Mouse (Mus musculus): ENCODE measurements at regions not wholly inside any gene's neighbourhood (a gene's known extent, or its start where the extent isn't known, plus 50 kb on each side); places are given as distances from the start of the nearest gene placed in this dataset.

DNA sequence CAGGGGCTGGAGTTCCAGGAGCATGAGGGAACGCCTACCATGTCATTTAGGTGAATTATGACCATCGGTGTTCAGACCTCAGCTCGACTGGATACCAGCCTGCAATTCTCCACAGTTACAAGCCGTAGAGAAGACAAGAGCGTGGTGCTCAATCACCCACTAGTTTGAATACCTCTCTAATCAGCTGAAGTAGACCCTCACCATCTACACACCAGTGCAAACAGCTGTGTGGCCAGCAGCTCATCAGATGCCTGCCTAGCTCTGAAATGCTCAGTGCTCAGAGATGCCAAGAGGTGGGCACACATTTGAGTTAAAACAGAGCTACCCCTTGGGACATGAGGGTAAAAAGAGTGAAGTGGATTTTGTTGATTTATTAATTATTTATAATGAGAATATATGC lies 660.2 kb downstream of the Magi1 start:
- no peak for DNase-seq

DNA sequence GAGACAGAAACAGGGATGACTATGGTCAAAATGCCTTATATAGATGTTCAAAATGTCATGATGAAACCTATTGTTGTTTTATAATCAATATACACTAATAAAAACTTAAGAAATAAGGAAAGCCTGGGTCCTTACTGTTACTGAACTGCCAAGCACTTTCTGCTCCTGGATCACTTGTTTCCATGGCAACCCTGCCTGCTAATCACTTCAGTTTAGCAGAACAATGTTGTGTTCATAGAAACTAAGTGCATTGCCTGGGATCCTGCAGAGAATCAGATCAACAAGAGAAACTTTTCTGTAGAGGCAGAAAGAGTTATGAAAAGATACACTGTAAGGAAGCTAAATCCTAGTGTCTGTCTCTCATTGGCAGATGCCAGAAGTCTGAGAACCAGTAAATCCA lies 666.8 kb downstream of the Magi1 start:
- no peak for DNase-seq

DNA sequence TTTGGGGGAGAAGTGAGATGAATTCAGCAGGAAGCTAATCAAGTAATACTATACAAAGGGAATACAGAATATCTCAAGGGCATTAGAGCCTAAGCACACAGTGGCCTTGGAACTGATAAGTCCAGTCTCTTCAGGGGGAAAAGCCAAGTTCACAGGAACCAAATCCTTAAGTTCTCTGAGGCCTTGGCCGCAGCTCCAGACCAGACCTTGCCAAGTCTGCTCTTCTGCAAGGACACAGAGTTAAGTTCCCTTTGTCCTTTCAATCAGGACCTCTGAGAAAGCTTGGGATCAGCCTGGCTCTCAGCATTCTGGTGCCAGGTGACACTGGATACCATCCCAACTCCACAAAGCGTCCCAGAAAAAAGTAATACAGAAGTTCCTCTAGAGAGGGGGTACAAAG lies 657.1 kb upstream of the Adamts9 start:
- no peak for DNase-seq

DNA sequence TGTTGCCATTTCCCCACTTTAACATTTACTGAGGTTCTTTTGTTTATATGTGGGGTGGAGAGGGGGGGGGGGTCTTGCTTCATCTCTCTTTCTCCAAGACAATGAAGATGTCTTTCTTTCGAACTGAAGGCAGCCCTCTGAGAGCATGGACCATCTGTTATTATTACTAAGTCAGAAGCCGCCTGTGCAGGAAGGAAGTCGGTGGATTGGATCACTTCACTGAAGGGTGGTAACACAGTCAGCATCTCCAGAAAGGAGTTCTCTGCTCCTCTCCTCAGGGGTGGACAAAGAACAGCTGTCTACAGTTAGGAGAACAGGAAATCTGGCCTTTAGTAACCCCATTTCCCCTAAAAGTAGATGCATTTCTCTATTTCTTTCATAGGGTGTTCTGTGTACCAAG lies 656.1 kb upstream of the Adamts9 start:
- no peak for DNase-seq

DNA sequence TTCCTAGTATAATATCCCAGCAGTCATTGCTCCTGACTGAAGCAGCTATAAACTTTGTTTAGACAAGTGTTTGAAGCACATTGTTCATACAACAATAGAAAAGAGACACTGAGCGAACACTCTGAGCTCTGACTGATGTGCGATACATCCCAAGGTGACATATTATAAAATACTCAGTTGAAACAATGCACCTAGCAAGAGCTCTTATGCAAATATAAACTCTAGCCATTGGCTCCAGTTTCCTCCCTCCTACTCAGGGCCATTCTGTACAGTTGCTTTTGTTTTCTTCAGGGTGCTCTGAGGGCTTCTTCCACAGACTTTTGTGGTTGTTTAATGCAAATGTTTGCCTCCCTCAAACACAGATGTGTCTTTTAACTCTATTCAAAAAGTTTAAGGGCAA lies 646.6 kb upstream of the Adamts9 start:
- no peak for DNase-seq

DNA sequence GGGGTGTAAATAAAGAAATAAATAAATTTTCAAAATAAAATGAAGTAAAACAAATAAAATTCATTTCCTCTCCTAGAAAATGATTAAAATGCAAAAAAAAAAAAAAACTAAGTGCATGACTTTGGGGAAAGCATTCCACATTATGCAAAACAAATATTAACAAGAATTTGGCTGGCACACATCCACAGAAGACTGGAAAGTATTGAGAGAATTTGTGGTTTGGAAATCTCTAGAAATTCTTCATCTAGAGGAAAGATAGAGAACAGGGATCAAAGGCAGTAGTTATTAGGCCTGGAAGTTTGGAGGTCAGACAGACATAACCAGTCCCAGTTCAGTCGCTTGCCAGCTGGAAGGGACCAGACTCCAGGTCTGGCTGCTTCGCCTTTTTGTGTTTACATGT lies 643.6 kb upstream of the Adamts9 start:
- no peak for DNase-seq

DNA sequence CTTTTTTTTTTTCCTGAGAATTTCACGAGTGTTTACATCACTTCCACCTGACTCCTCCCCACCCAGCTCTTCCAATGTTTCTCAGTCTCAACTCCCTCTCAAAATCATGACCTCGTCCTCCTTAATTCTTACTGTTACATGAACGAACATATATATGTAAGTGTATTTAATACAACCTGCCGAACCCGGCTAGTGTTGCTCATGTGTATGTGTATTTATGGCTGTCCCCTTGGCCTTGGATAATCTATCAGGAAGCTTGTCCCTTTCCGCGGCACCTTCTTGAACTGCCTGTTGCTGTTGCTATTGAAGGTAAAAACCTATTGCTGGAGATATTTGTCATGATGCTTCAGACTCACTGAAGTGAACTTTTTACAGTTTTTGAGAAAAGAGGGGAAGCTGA lies 637.8 kb upstream of the Adamts9 start:
- no peak for DNase-seq

DNA sequence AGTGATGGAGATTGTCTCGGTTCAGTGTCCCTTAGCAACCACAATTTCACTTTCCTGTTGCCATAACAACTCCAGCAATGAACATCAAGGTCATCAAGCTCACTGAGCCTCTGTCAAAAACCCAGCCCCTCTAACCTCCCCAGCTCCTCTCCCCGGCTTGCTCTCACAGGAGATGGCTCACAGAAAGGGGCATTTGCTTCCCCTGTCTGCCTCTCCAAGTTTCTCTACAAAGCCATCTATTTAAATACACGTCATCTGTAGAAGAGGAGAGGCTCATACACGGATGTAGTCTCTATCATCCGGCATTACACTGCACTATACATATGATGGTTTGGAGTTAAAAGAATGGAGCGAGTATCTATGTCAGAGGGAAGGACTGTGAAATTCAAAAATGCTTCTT lies 637.4 kb upstream of the Adamts9 start:
- DNase-seq = no peak

DNA sequence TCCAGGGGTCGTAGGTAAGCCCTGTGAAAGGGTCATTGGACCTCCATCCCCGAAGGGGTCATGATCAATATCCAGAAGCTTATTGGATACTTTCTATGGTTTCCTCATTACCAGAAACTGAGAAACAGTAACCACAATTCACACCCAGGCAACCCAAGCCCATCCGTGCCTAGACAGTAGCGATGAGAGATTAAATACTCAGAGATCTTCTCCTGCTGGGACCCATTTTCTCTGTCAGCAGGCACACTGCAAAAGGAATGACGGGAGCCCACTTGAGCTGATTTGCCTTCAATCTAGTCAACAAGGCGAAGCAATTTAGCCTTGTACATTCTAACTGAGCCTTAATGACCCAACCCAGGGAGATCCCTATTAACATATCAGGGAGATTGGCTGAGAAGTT lies 632.0 kb upstream of the Adamts9 start:
- DNase-seq = no peak

DNA sequence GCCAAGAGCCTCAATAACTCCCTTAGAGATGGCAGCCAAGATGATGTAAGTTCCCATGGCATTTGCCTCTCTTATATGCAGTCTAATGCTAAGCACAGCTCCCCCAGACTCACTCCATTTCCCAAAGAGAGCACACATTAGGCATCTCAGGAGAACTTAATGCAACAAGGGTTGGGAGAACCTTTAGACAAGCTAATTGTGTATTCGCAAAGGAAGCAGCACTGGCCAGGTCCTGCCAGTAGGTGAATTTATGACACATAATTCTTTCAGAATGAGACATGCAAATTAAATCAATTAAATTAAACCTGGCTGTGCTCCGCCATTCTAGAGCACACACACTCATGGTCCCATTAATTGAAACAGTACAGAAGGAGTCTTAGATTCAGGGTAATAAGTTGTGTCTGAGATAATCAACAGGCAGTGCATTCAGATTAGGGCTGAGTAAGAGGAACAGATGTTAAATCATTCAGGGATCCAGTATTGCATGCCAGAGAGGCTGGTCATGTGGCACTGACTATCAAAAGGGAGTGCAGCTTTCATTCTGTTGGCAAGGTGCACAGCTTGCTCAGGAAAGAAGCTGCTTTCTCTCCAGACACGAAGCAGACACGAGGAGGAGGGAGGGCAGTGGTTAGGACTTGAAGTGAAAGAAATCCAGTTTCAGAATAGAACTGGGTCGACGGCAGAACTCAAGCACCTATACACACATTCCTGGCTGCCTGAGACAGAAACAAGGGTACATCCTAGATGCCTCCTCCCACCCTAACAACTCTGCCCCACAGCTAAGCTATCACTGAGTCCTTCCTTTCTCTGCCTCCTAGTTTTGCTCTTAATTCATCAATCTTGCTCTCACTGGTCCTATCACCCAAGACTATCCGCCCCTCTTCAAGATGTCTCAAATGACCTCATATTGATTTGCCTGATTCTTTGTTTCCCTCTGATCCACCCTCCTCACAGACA lies 630.7 kb upstream of the Adamts9 start:
- DNase-seq = peak; percentile 73

DNA sequence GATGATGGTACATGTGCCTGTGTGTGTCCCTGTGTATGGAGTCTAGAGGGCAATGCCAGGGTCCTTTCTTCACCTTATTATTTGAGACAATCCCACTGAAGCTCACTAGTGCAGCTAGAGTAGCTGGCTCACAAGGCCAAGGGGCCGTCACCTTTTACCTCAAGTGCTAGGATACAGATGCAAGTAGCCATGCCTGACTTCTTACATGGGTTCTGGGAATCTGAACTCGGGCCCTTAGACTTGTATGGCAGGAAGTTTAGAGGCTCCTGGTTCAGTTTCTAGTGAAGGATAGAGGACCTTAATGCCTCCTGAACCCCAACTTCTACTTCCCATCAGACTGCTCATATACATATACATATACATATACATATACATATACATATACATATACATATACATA lies 626.6 kb upstream of the Adamts9 start:
- no peak for DNase-seq

DNA sequence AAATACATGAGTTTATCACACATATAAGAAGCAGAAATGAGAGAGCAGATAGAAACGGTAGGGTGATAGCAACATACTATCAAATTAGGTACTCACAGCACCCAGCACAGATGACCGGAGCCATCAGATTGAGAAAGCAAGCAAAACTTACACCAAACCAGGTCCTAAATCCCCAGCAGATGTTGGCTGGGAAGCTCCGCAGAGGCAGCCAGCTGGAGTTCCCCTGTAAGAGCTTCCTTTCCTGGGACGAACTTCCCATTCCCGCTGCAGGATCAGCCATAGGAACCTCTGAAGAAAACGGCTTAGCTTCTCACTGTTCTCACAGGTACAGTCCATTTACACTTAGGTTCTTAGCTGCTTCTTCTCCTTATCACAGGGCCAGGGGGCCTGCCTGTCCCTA lies 625.9 kb upstream of the Adamts9 start:
- no peak for DNase-seq

DNA sequence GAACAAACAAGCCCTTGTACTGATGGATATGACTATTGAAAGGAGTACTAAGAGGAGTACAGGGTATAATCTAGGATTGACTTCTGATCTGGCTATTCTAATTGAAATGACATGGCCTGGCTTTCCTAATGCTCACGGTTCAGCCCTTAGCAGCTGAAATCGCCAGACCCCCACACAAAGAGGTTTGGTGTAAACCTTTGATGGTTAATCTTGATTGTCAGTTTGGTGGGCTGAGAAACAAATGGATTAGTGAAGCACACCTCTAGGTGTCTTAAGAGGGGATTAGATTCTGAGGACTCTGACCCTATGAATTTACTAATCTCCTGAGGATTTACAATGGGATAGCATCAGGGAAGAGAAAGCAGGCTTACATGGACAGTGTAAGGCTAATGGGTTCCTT lies 623.4 kb upstream of the Adamts9 start:
- no peak for DNase-seq

DNA sequence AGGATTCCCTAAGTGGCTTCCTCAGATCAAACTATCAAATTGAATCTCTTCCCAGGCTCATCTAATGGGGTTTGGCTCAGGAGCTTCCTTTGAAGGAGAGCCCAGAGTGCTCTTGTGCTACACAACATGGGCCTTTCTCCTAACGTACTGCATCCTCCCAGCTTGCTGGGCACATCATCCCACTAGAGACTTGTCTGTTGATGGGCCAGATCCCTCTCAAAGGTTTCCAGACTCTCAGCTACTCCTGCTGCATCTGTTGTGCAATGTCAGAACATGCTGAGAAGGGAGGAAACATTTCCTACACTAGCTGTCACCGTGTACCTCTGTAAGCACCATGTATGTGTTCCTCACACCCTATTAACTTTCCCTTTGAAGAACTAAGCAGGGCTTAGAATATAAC lies 605.0 kb upstream of the Adamts9 start:
- no peak for DNase-seq

DNA sequence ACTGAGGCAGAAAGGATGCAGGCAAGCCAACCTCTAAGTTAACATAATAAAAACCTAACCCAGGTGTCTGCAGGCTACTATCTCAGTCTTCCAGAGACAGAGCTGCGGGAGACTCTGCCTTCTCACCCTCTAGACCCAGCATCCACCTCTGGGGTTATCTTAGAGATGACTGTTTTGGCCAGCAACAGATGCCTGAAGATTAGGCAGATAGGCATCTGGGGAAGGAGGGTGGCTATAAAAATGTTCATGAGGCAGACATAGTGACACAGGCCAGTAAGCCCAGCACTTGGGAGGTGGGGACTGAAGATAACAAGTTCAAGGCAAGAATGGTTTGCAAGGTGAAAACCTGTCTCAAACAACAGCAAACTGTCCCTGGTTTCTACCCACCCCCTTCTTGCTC lies 601.0 kb upstream of the Adamts9 start:
- DNase-seq = no peak

DNA sequence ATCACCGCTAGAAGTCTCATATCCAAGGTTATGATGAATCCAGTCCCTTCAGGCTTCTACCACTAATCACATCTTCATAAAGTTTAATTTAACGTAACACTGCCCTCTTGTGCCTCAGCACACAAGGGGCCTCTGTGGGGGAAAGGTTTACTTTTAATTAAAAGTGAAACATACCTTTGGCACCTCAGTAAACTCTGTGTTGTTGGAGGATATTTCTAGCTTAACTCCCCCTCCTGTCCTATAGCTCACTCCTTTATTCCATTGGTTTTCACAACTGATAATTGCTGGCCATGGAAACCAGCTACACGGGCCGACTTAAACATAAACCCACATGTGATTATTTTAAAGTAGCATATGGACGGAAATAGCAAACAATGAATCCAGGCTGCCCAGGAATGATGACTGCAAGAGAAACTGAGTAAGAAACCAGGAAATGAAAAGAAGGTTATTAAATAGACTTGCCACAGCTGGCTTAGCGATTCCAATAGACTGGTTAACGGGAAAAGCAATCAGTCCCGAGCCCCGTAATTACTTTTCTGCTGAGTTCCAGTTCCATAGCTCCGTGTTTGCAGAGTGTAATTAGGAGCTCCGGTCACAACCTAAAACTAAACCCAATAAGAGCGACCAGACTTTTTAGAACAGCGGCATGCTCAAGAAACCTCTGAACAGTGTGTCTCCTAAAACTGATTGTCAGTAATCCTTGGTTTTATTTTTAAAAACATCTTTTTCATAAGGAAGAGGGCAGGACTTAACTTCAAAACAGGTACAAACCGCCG lies 600.2 kb upstream of the Adamts9 start:
- DNase-seq = no peak

DNA sequence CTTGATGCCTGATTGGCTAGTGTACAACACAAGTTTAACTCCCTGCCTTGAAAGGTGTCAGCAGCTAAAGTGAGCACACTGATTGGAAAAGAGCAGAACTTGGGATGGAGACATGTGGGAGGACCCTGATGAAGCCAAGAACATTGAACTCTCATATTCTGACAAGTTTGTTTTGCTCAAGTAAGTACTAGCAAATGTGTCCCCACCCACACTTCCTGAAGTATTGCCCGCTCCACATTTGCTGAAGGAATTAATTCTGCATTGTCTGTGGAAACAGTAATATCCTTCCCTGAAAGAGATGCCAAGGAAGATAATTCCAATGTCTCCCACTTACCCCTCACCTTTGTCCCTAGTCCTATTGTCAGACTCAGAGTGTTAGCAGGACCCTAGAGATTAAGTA lies 596.3 kb upstream of the Adamts9 start:
- DNase-seq = no peak

DNA sequence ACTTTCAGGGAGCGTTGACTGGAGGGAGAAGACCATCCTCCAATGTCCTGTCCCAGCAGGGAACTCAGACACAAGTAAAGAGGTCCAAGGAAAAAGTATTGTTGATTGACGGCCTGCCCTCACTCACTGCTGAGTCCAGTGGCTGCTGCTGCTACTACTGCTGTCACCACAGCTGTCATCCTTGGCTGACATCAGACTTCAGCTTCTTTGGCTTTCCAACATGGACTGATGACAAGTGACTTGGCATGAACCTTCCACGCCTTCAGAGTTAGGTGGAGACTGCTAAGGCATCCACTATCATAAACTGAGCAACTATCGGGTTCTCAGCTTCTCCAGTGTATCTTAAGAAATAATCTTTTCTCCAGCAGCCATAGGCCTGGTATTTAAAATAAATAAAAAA lies 595.9 kb upstream of the Adamts9 start:
- DNase-seq = no peak

DNA sequence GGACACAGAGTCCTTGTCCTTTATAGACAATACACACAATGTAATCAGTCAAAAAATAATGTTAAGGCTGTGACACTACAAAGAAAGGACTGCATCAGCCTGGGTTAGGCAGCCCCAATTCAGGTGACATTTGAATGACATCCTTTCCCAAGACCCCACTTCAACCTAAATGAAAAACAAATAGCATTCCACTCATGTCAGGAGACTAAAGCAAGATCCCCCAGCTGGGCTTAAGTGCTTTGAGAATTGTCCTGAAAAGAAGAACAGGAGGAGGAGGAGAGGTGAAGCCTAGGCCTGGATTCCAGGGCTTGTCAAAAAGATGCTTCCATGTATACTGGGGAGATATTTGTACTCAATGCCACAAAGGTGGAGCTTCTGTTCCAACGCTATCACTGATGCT lies 594.7 kb upstream of the Adamts9 start:
- DNase-seq = no peak

DNA sequence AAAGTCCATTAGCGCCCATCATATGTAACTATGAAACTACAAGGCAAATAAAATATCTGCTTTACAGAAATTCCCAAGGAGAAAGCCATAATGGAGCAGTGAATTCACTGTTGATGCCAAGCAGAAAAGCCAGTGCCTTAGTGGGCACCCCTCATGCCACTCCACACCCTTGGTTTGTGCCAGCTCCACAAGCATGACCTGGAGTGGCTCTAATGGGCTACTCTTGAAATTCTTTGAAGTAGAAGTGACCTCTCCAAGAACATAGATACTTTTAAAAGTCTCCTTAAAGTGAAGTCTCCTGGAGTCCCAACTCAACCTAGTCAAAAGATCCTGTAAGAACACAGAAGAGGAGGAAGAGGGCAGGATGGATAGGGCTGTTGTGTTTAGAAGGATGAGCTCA lies 593.8 kb upstream of the Adamts9 start:
- DNase-seq = no peak

DNA sequence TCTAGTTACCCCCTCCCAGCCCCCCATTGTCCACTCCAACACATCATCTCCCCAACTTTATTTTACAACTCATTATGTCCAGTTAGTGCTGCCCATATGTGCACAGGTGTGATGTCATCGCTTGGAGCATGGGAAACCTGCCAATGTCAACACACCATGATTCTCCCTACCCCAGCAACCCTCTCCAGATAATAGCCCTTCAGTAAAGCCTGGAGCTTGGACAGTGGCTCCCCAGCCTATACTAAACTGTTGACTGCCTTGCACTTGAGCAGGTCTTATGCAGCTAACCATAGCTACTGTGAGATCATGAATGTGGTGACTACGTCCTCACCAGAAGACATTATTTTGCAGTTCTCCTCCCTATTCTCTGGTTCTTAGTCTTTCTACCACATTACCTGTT lies 570.5 kb upstream of the Adamts9 start:
- no peak for DNase-seq

DNA sequence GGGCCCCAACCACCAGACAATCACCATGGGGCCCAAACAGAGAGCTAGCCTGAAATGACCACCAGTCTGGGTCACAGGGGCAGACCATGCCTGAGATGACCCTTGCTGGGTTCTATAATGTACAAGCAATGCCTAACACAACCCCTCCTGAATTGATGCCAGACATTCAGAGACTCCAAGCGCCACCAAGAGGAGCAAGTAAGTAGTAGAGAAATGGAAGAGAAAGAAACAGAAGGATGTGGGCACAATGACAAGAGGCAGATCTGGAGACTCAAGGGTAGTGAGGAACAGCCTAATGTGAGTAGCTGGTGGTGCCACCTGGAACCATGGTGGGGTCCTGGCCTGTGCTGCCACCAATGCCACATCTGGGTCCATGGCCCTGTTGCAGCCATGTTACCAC lies 566.6 kb upstream of the Adamts9 start:
- DNase-seq = no peak

DNA sequence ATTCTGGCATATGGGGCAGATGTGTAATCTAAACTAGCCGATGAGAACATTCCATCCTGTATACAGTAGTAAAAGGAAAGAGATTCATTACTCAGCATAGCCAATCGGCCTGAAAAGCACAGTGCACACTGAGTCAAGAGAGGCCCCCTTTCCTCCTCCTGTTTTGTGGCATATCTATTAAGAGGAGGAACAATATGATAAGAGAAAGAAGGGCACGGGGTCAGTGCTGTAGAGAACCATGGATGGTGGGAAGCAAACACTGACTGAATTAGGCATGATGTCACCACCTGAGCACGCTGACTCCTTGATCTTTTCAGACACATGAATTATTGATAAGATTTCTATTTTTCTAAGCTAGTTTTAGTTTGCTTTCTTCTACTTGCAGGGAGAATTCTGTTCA lies 554.5 kb upstream of the Adamts9 start:
- no peak for DNase-seq

DNA sequence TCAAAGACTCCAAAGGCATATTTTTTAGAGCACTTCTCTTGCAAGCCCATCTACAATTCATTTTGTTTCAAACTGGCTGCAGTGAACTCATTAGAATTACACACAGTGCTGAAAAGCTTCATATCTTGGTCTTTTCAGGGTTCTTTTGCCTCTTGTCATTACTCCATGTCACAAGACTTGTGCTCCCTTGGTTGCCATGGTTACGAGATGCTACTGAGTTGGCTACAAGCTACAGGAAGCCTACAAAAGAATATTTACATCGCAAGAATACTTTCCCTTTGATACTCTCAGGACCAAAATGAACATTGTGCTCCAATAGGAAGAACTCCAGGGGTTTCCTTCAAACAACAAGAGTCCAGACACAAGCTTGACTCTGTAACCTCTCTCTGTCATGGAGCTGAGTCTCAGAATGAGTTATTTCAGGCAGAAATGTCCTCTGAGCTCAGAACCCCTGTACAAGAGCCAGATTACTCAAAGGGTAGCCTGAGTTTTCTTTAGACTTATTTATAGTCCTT lies 545.2 kb upstream of the Adamts9 start:
- DNase-seq = no peak

All from right cerebral cortex, adult 18-20 months (tissue).